Mouse (Mus musculus) cerebellum, adult 2 months (tissue): Measurements from ENCODE around the gene Osm. TPM values are rescaled to one million over a fixed set of nuclear protein-coding genes. Genes with fewer than 3 reads are reported as not detected.

Experiments
- DNase-seq, 2 experiments: peaks; one replicate each; pipeline ENCODE4 v3.0.0; 2021
- H3K27ac ChIP-seq: fragments of 200-500 bp; 2 replicates; pipeline ENCODE4 v1.5.1; 2012; ENCODE audit warnings: low read length, control low read depth, inconsistent platforms; ENCODE audit not compliant: insufficient read depth
- H3K27me3 ChIP-seq: fragments of 200-500 bp; 2 replicates; pipeline ENCODE4 v1.6.1; 2012; ENCODE audit warnings: inconsistent platforms, mild to moderate bottlenecking, low read length, moderate library complexity; ENCODE audit not compliant: control insufficient read depth, insufficient read depth
- H3K4me1 ChIP-seq: fragments of 200-500 bp; 2 replicates; pipeline ENCODE4 v1.6.1; 2011; ENCODE audit warnings: low read length; ENCODE audit not compliant: control insufficient read depth, insufficient read depth
- H3K4me3 ChIP-seq: fragments of 200-500 bp; replicated peaks from 2 replicates; pipeline ENCODE3; 2011; ENCODE audit warnings: mild to moderate bottlenecking, low read depth, low read length, control low read depth; ENCODE audit not compliant: insufficient read depth
- CTCF ChIP-seq: fragments of 200-500 bp; IDR thresholded peaks from 2 replicates; pipeline ENCODE4 v1.5.1; 2011; ENCODE audit warnings: low read depth, mild to moderate bottlenecking, control low read depth, low read length, moderate library complexity, borderline replicate concordance; ENCODE audit not compliant: insufficient read depth
- POLR2A ChIP-seq: fragments of 200-500 bp; IDR thresholded peaks from 2 replicates; pipeline ENCODE4 v1.6.1; 2011; ENCODE audit warnings: low read length, control low read depth, borderline replicate concordance; ENCODE audit not compliant: insufficient read depth
- WGBS: fragments of 180-500 bp; shearing (Covaris S2); methylation state at CpG from one replicate; pipeline ENCODE4 v1.1.7; 2018; 5-methylcytosine and 5-hydroxymethylcytosine counted together
- polyA plus RNA-seq: library from polyadenylated mRNA; depleted of rRNA; stranded (reverse); fragments of >200 nt; gene quantifications from 2 replicates; pipeline ENCODE4 v1.2.3, GENCODE M21; 2012

Gene Osm
- polyA plus RNA-seq, 1 experiment = 0.03 TPM

DNA sequence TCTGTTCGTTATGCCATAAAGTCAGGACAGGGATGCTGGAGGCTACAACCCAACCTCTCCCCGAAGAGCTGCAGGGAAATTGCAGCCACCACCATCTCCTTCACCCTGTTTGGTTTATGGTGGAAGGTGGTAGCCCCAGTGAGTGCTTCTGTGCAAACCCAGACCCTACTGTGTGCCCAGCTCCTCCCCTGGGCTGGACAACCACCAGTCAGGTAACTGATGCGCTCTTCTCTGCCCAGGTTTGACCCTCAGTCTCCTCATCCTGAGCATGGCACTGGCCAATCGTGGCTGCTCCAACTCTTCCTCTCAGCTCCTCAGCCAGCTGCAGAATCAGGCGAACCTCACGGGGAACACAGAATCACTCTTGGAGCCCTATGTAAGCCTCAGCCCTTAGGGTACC lies 1.9 kb downstream of the Osm start:
- no peaks in the 10 kb centered on the region for H3K27me3 ChIP-seq
- no peaks in the 10 kb centered on the region for H3K4me1 ChIP-seq
- whole genome bisulfite sequencing = 94% methylated on average over 6 of the region's 6 CpGs
- no peak for DNase-seq
- no peak overlapping the region for H3K4me3 ChIP-seq
- TF ChIP-seq CTCF (no peak), POLR2A (no peak)
- H3K27ac ChIP-seq = no peak overlapping the region

DNA sequence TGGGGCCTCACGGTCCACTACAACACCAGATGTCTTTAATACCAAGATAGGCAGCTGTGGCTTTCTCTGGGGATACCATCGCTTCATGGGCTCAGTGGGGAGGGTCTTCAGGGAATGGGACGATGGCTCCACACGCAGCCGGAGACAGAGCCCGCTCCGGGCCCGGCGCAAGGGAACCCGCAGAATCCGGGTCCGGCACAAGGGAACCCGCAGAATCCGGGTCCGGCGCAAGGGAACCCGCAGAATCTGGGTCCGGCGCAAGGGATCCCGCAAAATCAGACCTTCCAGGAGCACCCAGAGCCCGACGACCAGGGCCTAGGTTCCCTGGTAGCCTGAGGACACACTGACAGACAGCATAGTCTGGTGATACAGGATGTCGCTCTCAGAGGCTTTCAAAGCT lies 3.5 kb downstream of the Osm start:
- Histone ChIP-seq H3K4me1 (no peaks in the 10 kb centered on the region), H3K4me3 (no peak overlapping the region), H3K27ac (no peak overlapping the region), H3K27me3 (no peaks in the 10 kb centered on the region)
- TF ChIP-seq POLR2A (no peak), CTCF (no peak)
- no peak for DNase-seq
- WGBS = 94% methylated on average over 23 of the region's 23 CpGs

DNA sequence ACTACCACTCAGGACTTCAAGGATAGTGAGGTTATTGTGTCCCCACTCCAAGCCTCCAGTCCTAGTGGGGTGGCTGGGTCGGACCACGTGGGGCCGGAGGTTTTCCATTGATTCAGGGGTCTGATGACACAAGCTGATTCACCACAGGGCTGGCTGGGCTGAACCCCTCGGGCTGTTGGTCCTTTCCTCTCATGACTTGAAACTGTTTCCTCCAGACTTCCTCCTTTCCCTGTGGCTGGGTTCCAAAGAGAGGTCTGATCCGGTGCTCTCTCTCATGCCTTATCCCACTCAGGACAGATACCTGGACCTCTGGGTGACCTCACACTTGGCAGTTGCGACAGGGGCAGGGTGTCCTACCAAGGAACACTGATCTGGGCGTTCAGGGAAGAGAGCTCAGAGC lies 3.9 kb downstream of the Osm start:
- TF ChIP-seq CTCF (no peak), POLR2A (no peak)
- no peaks in the 10 kb centered on the region for H3K27me3 ChIP-seq
- peak in 1 of 2 experiments; percentile 1 for DNase-seq
- no peaks in the 10 kb centered on the region for H3K4me1 ChIP-seq
- 80% methylated on average over 7 of the region's 7 CpGs for WGBS
- no peak overlapping the region for H3K27ac ChIP-seq
- H3K4me3 ChIP-seq = no peak overlapping the region

DNA sequence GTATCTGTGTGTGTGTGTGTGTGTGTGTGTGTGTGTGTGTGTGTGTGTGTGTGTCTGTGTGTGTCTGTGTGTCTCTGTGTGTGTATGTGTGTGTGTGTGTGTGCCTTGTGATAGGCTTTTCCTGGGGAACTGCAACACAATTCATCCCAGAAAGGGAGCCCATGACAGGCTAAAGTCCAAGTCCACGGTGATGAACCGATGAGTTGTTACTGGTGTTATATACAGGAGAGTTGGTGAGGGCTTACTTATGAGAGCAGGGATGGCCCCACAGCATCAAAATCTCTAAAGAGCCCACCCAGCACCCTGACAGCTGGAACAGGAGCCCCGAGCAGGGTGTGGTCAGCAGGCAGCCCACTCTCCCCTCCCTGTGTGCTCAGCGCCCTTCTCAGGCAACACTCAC lies 5.0 kb downstream of the Osm start:
- TF ChIP-seq POLR2A (no peak), CTCF (no peak)
- Histone ChIP-seq H3K4me3 (no peak overlapping the region), H3K4me1 (no peaks in the 10 kb centered on the region), H3K27me3 (no peaks in the 10 kb centered on the region), H3K27ac (no peak overlapping the region)
- WGBS = 72% methylated on average over 4 of the region's 4 CpGs
- DNase-seq = no peak

DNA sequence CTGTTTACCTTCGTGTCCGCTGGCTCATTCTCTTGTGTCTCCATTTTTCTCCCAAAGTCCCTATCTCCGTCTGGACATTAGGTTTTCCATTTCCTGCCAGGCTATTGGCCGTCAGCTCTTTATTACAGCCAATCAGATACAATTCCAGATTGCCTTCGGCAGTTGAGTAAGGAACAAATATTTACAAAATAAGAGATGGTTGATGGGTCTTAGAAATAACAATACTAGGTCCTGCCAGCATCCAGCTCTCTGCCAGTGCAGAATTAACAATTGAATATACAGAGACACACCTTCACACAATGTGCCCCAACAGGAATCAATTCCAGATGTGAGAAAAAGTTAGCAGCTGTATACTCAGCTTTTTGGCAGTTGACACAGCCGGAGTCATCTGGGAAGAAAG lies 9.9 kb downstream of the Osm start:
- WGBS = 80% methylated on average over 6 of the region's 6 CpGs
- H3K27me3 ChIP-seq = no peaks in the 10 kb centered on the region
- TF ChIP-seq CTCF (no peak), POLR2A (no peak)

DNA sequence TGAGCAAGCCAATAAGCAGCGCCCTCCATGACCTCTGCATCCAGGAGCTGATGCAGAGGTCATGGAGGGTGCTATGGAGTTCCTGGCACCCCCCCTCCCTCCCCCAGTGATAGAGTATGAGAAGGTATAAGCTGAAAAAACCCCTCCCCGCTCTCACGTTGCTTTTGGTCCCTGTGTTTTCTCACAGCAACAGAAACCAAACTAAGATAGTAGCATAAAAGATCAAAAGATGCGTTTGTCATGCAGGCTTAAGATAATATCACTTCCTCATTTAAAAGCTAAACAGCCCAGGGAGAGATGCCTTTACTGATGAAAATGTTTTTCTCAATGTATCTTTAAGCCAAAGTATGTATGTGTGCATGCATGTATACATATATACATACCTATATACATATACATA lies 10.4 kb downstream of the Osm start:
- H3K4me1 ChIP-seq = no peaks in the 10 kb centered on the region
- H3K27me3 ChIP-seq = no peaks in the 10 kb centered on the region
- no peak overlapping the region for H3K27ac ChIP-seq
- DNase-seq = no peak
- WGBS = 85% methylated on average over 4 of the region's 4 CpGs
- TF ChIP-seq POLR2A (no peak), CTCF (no peak)
- no peak overlapping the region for H3K4me3 ChIP-seq

More for the DNA sequence above, 9.9 kb downstream of the Osm start:
- Histone ChIP-seq H3K4me3 (no peak overlapping the region), H3K27ac (no peak overlapping the region), H3K4me1 (no peaks in the 10 kb centered on the region)
- no peak for DNase-seq

DNA sequence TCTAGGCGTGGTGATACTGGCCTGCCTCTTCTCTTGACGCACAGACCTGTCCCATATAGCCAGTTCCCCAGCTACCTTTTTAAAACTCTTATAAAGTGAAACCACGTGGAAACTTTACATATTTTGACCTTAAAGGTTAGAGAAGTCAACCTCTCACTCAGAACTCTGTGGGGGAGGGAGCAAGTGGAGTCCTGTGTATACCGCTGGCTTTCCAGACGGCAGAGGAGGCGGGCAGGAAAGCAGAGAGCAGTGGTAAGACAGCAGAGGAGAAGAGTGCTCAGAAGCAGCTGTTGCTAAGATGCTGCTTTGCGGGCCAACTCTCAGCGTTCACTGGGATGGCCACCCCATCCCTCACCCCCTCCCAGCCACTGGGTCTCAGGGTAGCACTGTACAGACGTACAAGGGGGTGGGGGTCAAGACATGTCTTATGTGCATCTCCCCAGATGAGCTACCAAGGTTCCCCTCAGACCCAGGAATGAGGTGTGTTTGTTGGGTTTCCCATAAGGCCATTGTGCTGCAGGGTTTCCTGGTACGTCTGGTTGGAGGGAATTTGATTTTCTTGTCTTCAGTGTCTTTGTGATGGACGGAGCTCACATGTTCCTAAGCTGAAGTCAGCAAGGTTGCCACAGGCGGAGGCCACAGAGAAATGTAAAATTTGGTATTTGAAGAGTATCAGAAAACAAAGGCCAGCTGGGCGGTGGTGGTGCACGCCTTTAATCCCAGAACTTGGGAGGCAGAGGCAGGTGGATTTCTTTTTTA lies 11.2 kb downstream of the Osm start:
- no peak overlapping the region for H3K4me3 ChIP-seq
- H3K4me1 ChIP-seq = no peaks in the 10 kb centered on the region
- no peak for TF ChIP-seq CTCF
- no peak for TF ChIP-seq POLR2A
- DNase-seq = peak in 1 of 2 experiments; percentile 3
- H3K27me3 ChIP-seq = no peaks in the 10 kb centered on the region; the same call in 1 of the 2 replicates
- H3K27ac ChIP-seq = no peak overlapping the region
- 80% methylated on average over 14 of the region's 14 CpGs for WGBS

DNA sequence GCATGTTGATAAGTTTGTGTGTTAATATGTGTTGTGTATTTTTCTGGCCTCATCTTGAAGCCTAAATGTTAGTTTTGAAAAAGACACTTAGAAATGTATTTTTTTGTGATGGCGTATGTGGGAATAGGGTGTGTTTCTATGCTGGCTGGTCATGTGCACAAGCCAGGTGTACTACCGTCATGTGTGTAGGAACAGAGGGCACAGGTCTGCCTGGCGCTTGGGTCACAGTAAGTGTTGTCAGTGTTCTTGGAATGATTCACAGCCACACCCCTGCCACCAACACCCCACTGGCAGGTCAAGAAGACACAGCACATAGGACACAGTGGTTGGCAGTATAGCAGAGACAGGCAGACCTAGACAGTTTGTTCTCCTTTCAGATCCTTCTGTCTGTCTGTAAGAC lies 12.9 kb downstream of the Osm start:
- TF ChIP-seq POLR2A (no peak), CTCF (no peak)
- Histone ChIP-seq H3K27me3 (no peaks in the 10 kb centered on the region; the same call in 1 of the 2 replicates), H3K4me1 (no peaks in the 10 kb centered on the region), H3K4me3 (no peak overlapping the region), H3K27ac (no peak overlapping the region)
- 98% methylated on average over 3 of the region's 3 CpGs for WGBS
- no peak for DNase-seq

DNA sequence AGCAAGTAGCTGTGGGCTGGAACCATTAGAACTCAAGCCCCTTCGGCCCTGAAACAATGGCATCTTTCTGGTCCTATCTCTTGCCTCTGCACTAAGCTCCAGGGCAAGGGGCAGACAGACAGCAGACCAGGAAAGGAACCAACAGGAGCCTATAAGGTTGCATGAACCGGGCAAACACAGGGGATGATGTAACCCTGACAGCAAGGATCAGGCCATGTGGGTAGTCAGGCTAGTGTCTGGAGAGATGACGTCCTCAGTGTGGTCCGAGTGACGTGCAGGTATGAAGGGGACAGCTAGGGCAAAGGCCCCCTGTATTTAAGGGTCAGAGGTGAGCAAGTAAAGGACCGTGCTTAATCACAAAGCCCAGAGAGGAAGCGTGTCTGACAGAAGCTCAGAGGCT lies 14.1 kb downstream of the Osm start:
- Histone ChIP-seq H3K27me3 (no peaks in the 10 kb centered on the region; the same call in 1 of the 2 replicates), H3K4me1 (no peaks in the 10 kb centered on the region), H3K27ac (no peak overlapping the region), H3K4me3 (no peak overlapping the region)
- WGBS = 82% methylated on average over 7 of the region's 7 CpGs
- DNase-seq = no peak
- TF ChIP-seq CTCF (no peak), POLR2A (no peak)
